Mouse (Mus musculus) intestine, embryonic 16.5 days (tissue): ENCODE results near the gene Tnfaip8l2. TPM values are rescaled to one million over a fixed set of nuclear protein-coding genes. Genes with fewer than 3 reads are reported as not detected.

ENCODE experiments used
- ATAC-seq: fragments of 200-750 bp; cut with Nextera tagmentation; 2 replicates; pipeline ENCODE4 v1.8.0; 2017; ENCODE audit warnings: moderate TSS enrichment, moderate library complexity
- H3K27ac ChIP-seq: fragments of 300-500 bp; sonication (generic); 2 replicates; pipeline ENCODE4 v1.5.1; 2014; ENCODE audit warnings: mild to moderate bottlenecking, low read length
- H3K27me3 ChIP-seq: fragments of 300-500 bp; sonication (generic); replicated peaks from 2 replicates; pipeline ENCODE4 v1.6.1; 2014; ENCODE audit warnings: low read length, control low read depth, mixed read lengths; ENCODE audit not compliant: control insufficient read depth, insufficient read depth
- H3K36me3 ChIP-seq: fragments of 300-500 bp; sonication (generic); 2 replicates; pipeline ENCODE4 v1.6.1; 2014; ENCODE audit warnings: low read length, control low read depth; ENCODE audit not compliant: control insufficient read depth, insufficient read depth
- H3K4me1 ChIP-seq: fragments of 300-500 bp; sonication (generic); 2 replicates; pipeline ENCODE4 v1.6.1; 2014; ENCODE audit warnings: low read length, control low read depth, mixed read lengths; ENCODE audit not compliant: control insufficient read depth, insufficient read depth
- H3K4me2 ChIP-seq: fragments of 300-500 bp; sonication (generic); 2 replicates; pipeline ENCODE4 v1.6.1; 2014; ENCODE audit warnings: low read depth, low read length, control low read depth
- H3K4me3 ChIP-seq: fragments of 300-500 bp; sonication (generic); 2 replicates; pipeline ENCODE4 v1.5.1; 2014; ENCODE audit warnings: mild to moderate bottlenecking, low read length
- H3K9ac ChIP-seq: fragments of 300-500 bp; sonication (generic); 2 replicates; pipeline ENCODE4 v1.6.1; 2014; ENCODE audit warnings: low read depth, low read length
- H3K9me3 ChIP-seq: fragments of 300-500 bp; sonication (generic); 2 replicates; pipeline ENCODE4 v1.6.1; 2016; ENCODE audit warnings: low read length, control low read depth; ENCODE audit not compliant: control insufficient read depth
- WGBS: fragments of 180-500 bp; shearing (Covaris S2); extraction: QIAGEN DNeasy Blood & Tissue Kit; methylation state at CpG from one replicate; pipeline ENCODE4 v1.1.7; 2014; 5-methylcytosine and 5-hydroxymethylcytosine counted together
- polyA plus RNA-seq: library from polyadenylated mRNA; unstranded; fragments of >200 nt; fragmentation: Nextera tagmentation; extraction: Ambion mirVana; gene quantifications from 2 replicates; pipeline ENCODE4 v1.2.1, GENCODE M21; 2015

Gene Tnfaip8l2
- polyA plus RNA-seq, 1 experiment from 2014 or later, result 4.9 TPM

DNA sequence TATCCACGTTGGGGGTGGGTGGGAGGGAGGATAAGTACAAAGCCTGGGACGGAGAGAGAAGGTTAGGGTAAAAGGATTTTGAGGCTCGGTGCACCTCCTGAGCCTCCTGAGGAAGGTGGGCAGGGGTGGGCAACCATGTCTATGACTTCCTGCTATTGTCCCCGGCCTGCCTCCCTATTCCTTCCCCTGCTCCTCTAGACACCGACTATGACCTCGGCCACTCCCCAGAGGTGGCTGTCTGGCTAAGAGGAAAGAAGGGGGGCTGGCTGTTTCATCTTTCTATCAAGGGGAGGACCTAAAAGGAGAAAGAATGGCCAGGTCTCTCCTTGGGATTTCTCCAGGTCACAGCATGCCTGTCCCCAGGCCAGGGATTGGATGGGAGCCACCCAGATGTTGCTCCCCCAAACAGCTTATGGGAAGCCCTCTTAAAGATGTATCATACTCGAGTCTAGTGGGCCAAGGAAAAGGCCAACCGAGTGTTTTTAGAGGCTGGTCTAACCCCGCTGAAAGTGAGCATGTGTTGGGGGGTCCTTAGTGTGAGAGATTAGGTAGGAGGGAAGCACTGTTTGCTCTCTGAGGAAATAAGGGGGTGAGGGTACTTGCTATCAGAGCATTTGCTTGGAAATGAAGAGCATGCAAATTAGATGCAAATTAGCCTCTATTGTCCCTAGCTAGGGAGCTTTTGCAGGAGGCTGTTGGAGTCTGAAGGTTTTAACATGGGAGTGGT, 19.6 kb upstream of the Tnfaip8l2 start:
- no peak overlapping the region for H3K27ac ChIP-seq
- H3K4me3 ChIP-seq, result peak overlapping the region; percentile 64
- no peaks in the 10 kb centered on the region for H3K27me3 ChIP-seq
- H3K4me1 ChIP-seq, result peaks cover 28% of the 10 kb centered on the region
- WGBS, result 16% methylated on average over 9 of the region's 9 CpGs
- H3K36me3 ChIP-seq, result no peaks in the 10 kb centered on the region
- H3K4me2 ChIP-seq, result peak overlapping the region; percentile 90
- peak overlapping the region; percentile 66 for H3K9ac ChIP-seq
- no peaks in the 10 kb centered on the region for H3K9me3 ChIP-seq
- no peak for ATAC-seq

GRCm38 (mm10) chr3:95161041-95161551, 18.9 kb upstream of the Tnfaip8l2 start:
- no peak for ATAC-seq
- WGBS, result 1% methylated on average over 30 of the region's 30 CpGs

DNA sequence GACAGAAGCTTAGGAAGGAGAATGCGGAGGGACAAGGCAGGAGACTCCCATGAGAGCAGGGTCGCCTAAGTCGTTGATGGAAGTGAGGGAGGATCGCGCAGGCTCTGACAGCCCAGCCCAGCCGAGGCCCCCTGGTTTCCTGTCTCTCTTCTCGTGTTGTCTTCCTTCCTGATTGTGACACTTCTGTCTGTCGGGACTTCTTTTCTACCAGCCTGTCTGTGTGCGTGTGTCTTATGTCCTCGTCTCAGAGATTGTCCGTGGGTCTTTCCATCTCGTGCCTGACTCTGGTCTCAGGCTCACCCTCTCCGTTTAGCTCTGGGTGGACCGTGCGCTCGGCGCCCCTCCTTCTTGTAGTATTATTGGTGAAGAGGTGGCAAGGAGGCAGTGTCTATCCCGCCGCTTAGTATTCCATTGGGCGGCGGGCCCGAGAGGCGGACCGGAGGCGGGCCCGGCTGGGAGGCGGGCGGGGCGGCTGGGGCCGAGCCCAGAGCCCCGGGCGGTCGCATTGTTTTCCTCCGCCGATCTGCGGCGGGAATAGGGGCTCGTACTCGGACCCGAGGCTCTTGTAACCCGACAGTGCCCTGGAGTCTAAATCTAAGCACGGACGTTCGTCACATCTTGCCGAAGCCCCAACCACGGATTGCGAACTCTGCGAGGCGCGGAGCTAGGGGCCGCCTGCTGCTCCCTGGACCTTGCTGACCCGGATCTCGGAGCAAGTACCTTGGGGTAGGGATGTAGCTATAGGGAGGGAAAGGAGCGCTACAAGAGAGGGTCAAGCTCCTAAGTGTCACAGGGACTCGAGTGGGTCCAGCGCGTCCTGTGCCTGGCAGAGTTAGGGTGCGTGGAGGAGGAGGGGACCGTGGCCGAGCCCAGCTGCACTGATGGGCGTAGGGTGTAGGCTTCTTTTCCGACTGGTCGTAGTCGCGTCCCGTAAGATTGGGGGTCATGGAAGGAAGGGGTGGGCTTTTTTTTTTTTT, 18.1 kb upstream of the Tnfaip8l2 start, which contains the start of gene Sema6c:
TSS of gene Sema6c (plus strand) at position 471 of the 977 bp plus-strand sequence.
- peak within 1 kb of the TSS; percentile 66 for H3K9ac ChIP-seq
- no peaks in the 10 kb centered on the region for H3K36me3 ChIP-seq
- under 1% methylated on average over 66 of the region's 66 CpGs for WGBS
- peaks cover 28% of the 10 kb centered on the region for H3K4me1 ChIP-seq
- ATAC-seq, result peak; percentile 99
- no peak within 1 kb of the TSS; the same call in 1 of the 2 replicates for H3K27ac ChIP-seq
- H3K9me3 ChIP-seq, result no peaks in the 10 kb centered on the region
- H3K27me3 ChIP-seq, result no peaks in the 10 kb centered on the region
- H3K4me2 ChIP-seq, result peak within 1 kb of the TSS; percentile 90
- H3K4me3 ChIP-seq, result peak within 1 kb of the TSS; percentile 64

More at GRCm38 (mm10) chr3:95161041-95161551, 18.9 kb upstream of the Tnfaip8l2 start:
- Histone ChIP-seq H3K4me1 (peaks cover 28% of the 10 kb centered on the region), H3K9me3 (no peaks in the 10 kb centered on the region), H3K36me3 (no peaks in the 10 kb centered on the region), H3K4me2 (peak overlapping the region; percentile 90), H3K27me3 (no peaks in the 10 kb centered on the region), H3K4me3 (peak overlapping the region; percentile 64), H3K27ac (no peak overlapping the region), H3K9ac (peak overlapping the region; percentile 66)

GRCm38 (mm10) chr3:95159511-95159986, 17.4 kb upstream of the Tnfaip8l2 start:
- H3K9ac ChIP-seq, result peak overlapping the region; percentile 63
- no peaks in the 10 kb centered on the region for H3K27me3 ChIP-seq
- peak overlapping the region; percentile 64 for H3K4me3 ChIP-seq
- no peak for ATAC-seq
- H3K4me2 ChIP-seq, result peak overlapping the region; percentile 90
- no peaks in the 10 kb centered on the region for H3K9me3 ChIP-seq
- H3K36me3 ChIP-seq, result no peaks in the 10 kb centered on the region
- no peak overlapping the region; the same call in 1 of the 2 replicates for H3K27ac ChIP-seq
- WGBS, result 23% methylated on average over 8 of the region's 8 CpGs
- peaks cover 28% of the 10 kb centered on the region for H3K4me1 ChIP-seq

GRCm38 (mm10) chr3:95153874-95154273, 11.7 kb upstream of the Tnfaip8l2 start:
- no peaks in the 10 kb centered on the region for H3K4me1 ChIP-seq
- no peak overlapping the region for H3K4me2 ChIP-seq
- WGBS, result 47% methylated on average over 4 of the region's 4 CpGs
- no peak overlapping the region for H3K27ac ChIP-seq
- H3K4me3 ChIP-seq, result no peak overlapping the region
- no peak for ATAC-seq
- no peaks in the 10 kb centered on the region for H3K27me3 ChIP-seq
- H3K36me3 ChIP-seq, result no peaks in the 10 kb centered on the region
- no peak overlapping the region for H3K9ac ChIP-seq
- no peaks in the 10 kb centered on the region for H3K9me3 ChIP-seq

- H3K4me1 ChIP-seq, result no peaks in the 10 kb centered on the region
- H3K4me2 ChIP-seq, result no peak overlapping the region
- H3K9me3 ChIP-seq, result no peaks in the 10 kb centered on the region
- H3K4me3 ChIP-seq, result no peak overlapping the region
- no peaks in the 10 kb centered on the region for H3K27me3 ChIP-seq
- 68% methylated on average over 3 of the region's 3 CpGs for WGBS
- H3K27ac ChIP-seq, result no peak overlapping the region
- ATAC-seq, result no peak
- H3K9ac ChIP-seq, result no peak overlapping the region
- H3K36me3 ChIP-seq, result no peaks in the 10 kb centered on the region
Observed at GRCm38 (mm10) chr3:95147924-95148323, 5.8 kb upstream of the Tnfaip8l2 start.

DNA sequence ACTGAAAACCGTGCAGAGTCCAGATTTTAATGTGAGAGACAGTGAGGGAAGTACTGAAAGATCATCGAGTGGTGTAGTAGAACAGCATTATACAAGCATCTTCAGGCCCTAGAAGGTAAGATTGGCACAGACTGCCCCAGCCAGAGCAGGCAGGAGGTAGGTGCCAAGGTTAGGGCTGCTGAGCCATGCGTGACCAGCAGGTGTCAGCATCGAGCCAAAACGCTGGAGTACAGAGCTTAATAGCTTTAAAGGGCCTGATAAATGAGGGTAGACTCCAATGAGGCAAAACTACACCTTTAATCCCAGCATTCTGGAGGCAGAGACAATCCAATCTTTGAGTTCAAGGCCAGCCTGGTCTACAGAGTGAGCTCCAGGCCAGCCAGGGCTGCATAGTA, 454 bp upstream of the Tnfaip8l2 start:
- no peak overlapping the region for H3K9ac ChIP-seq
- no peaks in the 10 kb centered on the region for H3K9me3 ChIP-seq
- H3K36me3 ChIP-seq, result no peaks in the 10 kb centered on the region
- H3K4me1 ChIP-seq, result no peaks in the 10 kb centered on the region
- no peaks in the 10 kb centered on the region for H3K27me3 ChIP-seq
- no peak overlapping the region for H3K4me3 ChIP-seq
- H3K4me2 ChIP-seq, result no peak overlapping the region
- 8% methylated on average over 5 of the region's 5 CpGs for WGBS
- no peak overlapping the region for H3K27ac ChIP-seq
- ATAC-seq, result peak; percentile 82; the same call in 1 of the 2 replicates

GRCm38 (mm10) chr3:95141474-95141873, 686 bp downstream of the Tnfaip8l2 start:
- Histone ChIP-seq H3K4me1 (no peaks in the 10 kb centered on the region), H3K36me3 (no peaks in the 10 kb centered on the region), H3K27me3 (no peaks in the 10 kb centered on the region), H3K27ac (no peak overlapping the region), H3K4me3 (no peak overlapping the region), H3K4me2 (no peak overlapping the region), H3K9ac (no peak overlapping the region), H3K9me3 (no peaks in the 10 kb centered on the region)
- ATAC-seq, result no peak
- 90% methylated on average over 9 of the region's 9 CpGs for WGBS

GRCm38 (mm10) chr3:95140795-95141194, 1.4 kb downstream of the Tnfaip8l2 start:
- H3K9ac ChIP-seq, result no peak overlapping the region
- no peaks in the 10 kb centered on the region for H3K36me3 ChIP-seq
- H3K4me1 ChIP-seq, result no peaks in the 10 kb centered on the region
- no peaks in the 10 kb centered on the region for H3K9me3 ChIP-seq
- H3K4me3 ChIP-seq, result no peak overlapping the region
- H3K27me3 ChIP-seq, result no peaks in the 10 kb centered on the region
- 88% methylated on average over 6 of the region's 6 CpGs for WGBS
- H3K27ac ChIP-seq, result no peak overlapping the region
- ATAC-seq, result no peak
- H3K4me2 ChIP-seq, result no peak overlapping the region
